In genomic region chr12:117318229-117318628, GRCm38 (mm10) we compare ENCODE assay signal across 34 mouse cellular contexts.
DNase-seq lines count a peak whose midpoint lies in the region; ATAC-seq and TF ChIP-seq lines count a peak whose summit lies in the region.
"Had no signal": no experiment of that assay in that cellular context is flagged by ENCODE, and none has a peak within 500 bp of the region (broad histone marks: within the 10 kb centered on the region; RNA-seq: fewer than 3 reads in every experiment).

No protein-coding gene starts in this region.

- no peak overlapping the region for H3K4me3 ChIP-seq in CH12.LX (replicated peaks in 1 of 3; ENCODE audit: low read depth in 2 of 3, low read length in 2 of 3, poor library complexity in 1 of 3)
- H3K4me3 ChIP-seq: embryonic facial prominence, embryonic 10.5 days; embryonic facial prominence, embryonic 15.5 days; forebrain, embryonic 13.5 days; heart, adult 2 months; heart, embryonic 13.5 days; hindbrain, embryonic 10.5 days; hindbrain, embryonic 15.5 days; limb, embryonic 13.5 days; liver, embryonic 12.5 days; midbrain, embryonic 10.5 days; midbrain, embryonic 15.5 days had no signal

- no peak for TF ChIP-seq RAD21 in CH12.LX (IDR thresholded peaks at IDR 0.05; ENCODE audit: low read depth, low read length)

- TF ChIP-seq CTCF in CH12.LX (conservative IDR thresholded peaks at IDR 0.05 in 1 of 2, IDR thresholded peaks at IDR 0.05 in 1 of 2; ENCODE audit: low read depth in 2 of 2, low read length in 2 of 2), result no peak

- no peak overlapping the region for H3K9ac ChIP-seq in CH12.LX (ENCODE audit: insufficient read depth, low read depth)
- H3K9ac ChIP-seq: embryonic facial prominence, embryonic 15.5 days; forebrain, embryonic 13.5 days; heart, embryonic 13.5 days; hindbrain, embryonic 15.5 days; limb, embryonic 13.5 days; liver, embryonic 12.5 days; liver, postnatal 0 days; midbrain, embryonic 15.5 days had no signal

- peak; percentile 63 for ATAC-seq in granulocyte monocyte progenitor cell, adult 5-6 weeks (replicated peaks; ENCODE audit: poor library complexity, severe bottlenecking)
- ATAC-seq: forebrain, embryonic 13.5 days; inflammation-experienced regulatory T-cells, adult 6 months; liver, embryonic 12.5 days; liver, postnatal 0 days; midbrain, embryonic 15.5 days; Patski had no signal

- H3K36me3 ChIP-seq in CH12.LX (replicated peaks in 1 of 2; ENCODE audit: control insufficient read depth in 1 of 2, insufficient read depth in 1 of 2, low read length in 1 of 2), result no peaks in the 10 kb centered on the region
- H3K36me3 ChIP-seq: embryonic facial prominence, embryonic 10.5 days; embryonic facial prominence, embryonic 15.5 days; heart, embryonic 13.5 days; hindbrain, embryonic 10.5 days; hindbrain, embryonic 15.5 days; limb, embryonic 13.5 days; liver, embryonic 12.5 days; midbrain, embryonic 10.5 days; midbrain, embryonic 15.5 days had no signal

- peak; percentile 53 for DNase-seq in CH12.LX (ENCODE audit: extremely low read depth)
- DNase-seq in spleen, adult 12 weeks (ENCODE audit: low spot score), result peak; percentile 1
- no peak for DNase-seq in adrenal gland, postnatal 10 days
- DNase-seq in heart, postnatal 14 days, result no peak
- no peak for DNase-seq in T-cell, adult 2 months (ENCODE audit: low spot score)
- DNase-seq: adrenal gland, postnatal 25 days; cerebellum, adult 18-20 months; cerebellum, postnatal 10 days; gastrocnemius, postnatal 36 days; heart, adult 2 months; heart, postnatal 10 days; kidney, adult 11 months; kidney, postnatal 14 days; layer of hippocampus, adult 9-11 months; liver, postnatal 0 days; right cerebral cortex, adult 18-20 months; right cerebral cortex, postnatal 4 days; thymus, adult 18-20 months; thymus, postnatal 4 days had no signal

- no peaks in the 10 kb centered on the region for H3K27me3 ChIP-seq in CH12.LX (replicated peaks)
- H3K27me3 ChIP-seq: embryonic facial prominence, embryonic 15.5 days; forebrain, embryonic 13.5 days; hindbrain, embryonic 15.5 days; limb, embryonic 13.5 days; liver, embryonic 12.5 days; midbrain, embryonic 15.5 days; Patski had no signal

- intact Hi-C loops in heart, postnatal 14 days (cut with DNase I), result no loop called here

- H3K4me1 ChIP-seq in CH12.LX (ENCODE audit: control insufficient read depth in 1 of 2, insufficient read depth in 2 of 2), result peaks cover 0 to 39% of the 10 kb centered on the region in 2 experiments; a peak in 2 of 4 replicates
- H3K4me1 ChIP-seq: embryonic facial prominence, embryonic 15.5 days; heart, embryonic 13.5 days; liver, embryonic 12.5 days had no signal

- TF ChIP-seq POLR2A in CH12.LX (IDR thresholded peaks at IDR 0.05; ENCODE audit: low read depth, low read length), result no peak

- peaks cover 17% of the 10 kb centered on the region for H3K9me3 ChIP-seq in CH12.LX (replicated peaks; ENCODE audit: low read length)
- H3K9me3 ChIP-seq: hindbrain, embryonic 15.5 days; liver, embryonic 12.5 days; midbrain, embryonic 15.5 days had no signal

- H3K79me2 ChIP-seq in CH12.LX (replicated peaks; ENCODE audit: control insufficient read depth, extremely low read depth, insufficient read depth, poor library complexity, severe bottlenecking), result no peaks in the 10 kb centered on the region

- peak; percentile 64 for TF ChIP-seq EP300 in CH12.LX (IDR thresholded peaks at IDR 0.05; ENCODE audit: low read length)

- dilution Hi-C loops in CH12.LX (cut with MboI; ENCODE audit: extremely low pct_ligation_motif_present, extremely low pct_unique_long_range_greater_than_20kb, low sequenced_read_pairs), result no loop called here

- in situ Hi-C loops in CH12.LX (cut with MboI; ENCODE audit: low pct_ligation_motif_present, low pct_unique_long_range_greater_than_20kb, low sequenced_read_pairs), result loop anchor here (10.0 kb wide), 1 partner anchor 283 kb away; no protein-coding TSS in a partner anchor

- H3K27ac ChIP-seq in CH12.LX (ENCODE audit: insufficient read depth, low read depth), result no peak overlapping the region
- H3K27ac ChIP-seq: embryonic facial prominence, embryonic 10.5 days; embryonic facial prominence, embryonic 15.5 days; forebrain, embryonic 13.5 days; heart, adult 2 months; heart, embryonic 13.5 days; hindbrain, embryonic 10.5 days; hindbrain, embryonic 15.5 days; limb, embryonic 13.5 days; liver, embryonic 12.5 days; macrophage; midbrain, embryonic 10.5 days; midbrain, embryonic 15.5 days; stomach, postnatal 0 days had no signal

- no peak overlapping the region for H3K4me2 ChIP-seq in CH12.LX (ENCODE audit: insufficient read depth, low read depth, poor library complexity, severe bottlenecking)
- H3K4me2 ChIP-seq: embryonic facial prominence, embryonic 15.5 days; forebrain, embryonic 13.5 days; heart, embryonic 13.5 days; hindbrain, embryonic 15.5 days; limb, embryonic 13.5 days; liver, embryonic 12.5 days; midbrain, embryonic 15.5 days had no signal

TF ChIP-seq in CH12.LX, 34 proteins besides CTCF, POLR2A, EP300 and RAD21:
- TF ChIP-seq PAX5 (IDR thresholded peaks at IDR 0.05; ENCODE audit: low read length) (no peak), E2F4 (IDR thresholded peaks at IDR 0.05; ENCODE audit: insufficient replicate concordance, low read depth, low read length) (no peak), ZKSCAN1 (IDR thresholded peaks at IDR 0.05; ENCODE audit: borderline replicate concordance, low read depth, low read length) (no peak), TCF12 (IDR thresholded peaks at IDR 0.05; ENCODE audit: low read depth, low read length) (no peak), ZNF384 (IDR thresholded peaks at IDR 0.05; ENCODE audit: low read depth, low read length) (no peak), MAX (IDR thresholded peaks at IDR 0.05; ENCODE audit: low read length) (no peak), SIN3A (IDR thresholded peaks at IDR 0.05; ENCODE audit: low read length) (no peak), POLR2AphosphoS2 (IDR thresholded peaks at IDR 0.05; ENCODE audit: low read depth, low read length) (no peak), MAZ (IDR thresholded peaks at IDR 0.05; ENCODE audit: low read depth, low read length) (no peak)

Comparison
In these comparisons a context has a peak if more than half of its experiments do, and no peak if none do; other contexts are left out.
1. DNase-seq: peak in CH12.LX (single experiment) and spleen, adult 12 weeks (single experiment); none in adrenal gland, postnatal 10 days (single experiment), heart, postnatal 14 days (0 of 2) and T-cell, adult 2 months (single experiment).